Comparison of ENCODE assay signal across 8 mouse cellular contexts in the genomic region with DNA sequence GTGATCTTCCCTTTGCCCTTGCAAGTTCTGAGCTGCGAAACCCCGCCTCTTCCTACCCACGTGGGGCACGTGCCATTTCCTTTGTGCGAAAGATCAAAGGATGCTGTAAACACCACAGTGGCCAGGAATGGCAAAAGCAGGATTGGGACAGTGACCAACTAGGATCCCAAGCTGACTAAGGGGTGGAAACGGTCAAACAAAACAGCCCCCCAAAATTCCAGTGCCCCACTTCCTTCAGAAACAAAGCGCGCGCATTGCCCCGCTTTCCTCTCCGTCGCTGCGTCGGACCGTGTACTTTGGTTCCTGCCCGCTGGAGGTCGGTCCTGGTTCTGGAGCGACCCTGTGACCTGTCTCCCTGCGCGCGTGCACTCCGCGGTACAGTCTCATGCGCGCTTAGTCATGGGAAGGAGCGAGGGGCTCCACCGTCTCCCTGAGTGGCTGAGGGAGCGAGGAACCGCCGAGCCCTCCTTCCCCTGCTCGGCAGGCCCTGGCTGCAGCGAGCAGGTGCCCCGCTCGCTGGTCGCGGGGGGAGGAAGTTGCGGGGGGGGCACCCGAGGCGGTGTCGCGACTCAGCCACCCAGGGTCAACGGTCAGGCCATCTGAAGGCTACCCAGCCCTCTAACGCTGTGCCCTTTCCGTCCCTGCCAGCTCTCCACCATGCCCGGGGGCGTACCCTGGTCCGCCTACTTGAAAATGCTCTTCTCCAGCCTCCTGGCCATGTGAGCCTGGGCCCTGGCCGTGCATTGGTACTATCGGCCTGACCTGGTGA. TPM values are rescaled to one million over a fixed set of nuclear protein-coding genes. Genes with fewer than 3 reads are reported as not detected.
DNase-seq lines count a peak whose midpoint lies in the region; ATAC-seq and TF ChIP-seq lines count a peak whose summit lies in the region.
"Not testable (repeated sequence)": the region's sequence is repeated elsewhere in the genome, so short reads cannot be mapped to it uniquely, and the experiment has no call there.

TSS of gene Pwp1 (plus strand) at position 410 of the 769 bp plus-strand sequence.

- H3K36me3 ChIP-seq in embryonic facial prominence, embryonic 11.5 days (replicated peaks; ENCODE audit: control insufficient read depth, insufficient read depth, low read depth, low read length); limb, embryonic 10.5 days; midbrain, embryonic 11.5 days (ENCODE audit: control insufficient read depth, insufficient read depth, low read length); small intestine, adult 2 months (ENCODE audit: control insufficient read depth, insufficient read depth, low read length): not testable (repeated sequence)

- TF ChIP-seq POLR2A in small intestine, adult 2 months (IDR thresholded peaks at IDR 0.05; ENCODE audit: low read depth, low read length), result not testable (repeated sequence)

- peak within 1 kb of the TSS; percentile 81 for H3K4me2 ChIP-seq in embryonic facial prominence, embryonic 11.5 days (ENCODE audit: low read depth, low read length)
- H3K4me2 ChIP-seq in midbrain, embryonic 11.5 days, result peak within 1 kb of the TSS; percentile 50

- not testable (repeated sequence) for H3K27me3 ChIP-seq in embryonic facial prominence, embryonic 11.5 days (ENCODE audit: control insufficient read depth, insufficient read depth, low read length); limb, embryonic 10.5 days (ENCODE audit: low read depth, poor library complexity, severe bottlenecking); midbrain, embryonic 11.5 days (ENCODE audit: control insufficient read depth, insufficient read depth, low read length); small intestine, adult 2 months (ENCODE audit: control insufficient read depth, insufficient read depth, low read length)

- DNase-seq in 3134 (ENCODE audit: extremely low read depth, insufficient read length, low spot score), result peak; percentile 71
- DNase-seq in adrenal gland, postnatal 25 days, result peak; percentile 44
- DNase-seq in embryonic facial prominence, embryonic 11.5 days (ENCODE audit: low spot score), result peak; percentile 68
- DNase-seq in kidney, adult 11 months, result peak; percentile 18
- peak; percentile 72 for DNase-seq in limb, embryonic 10.5 days (ENCODE audit: low spot score)
- peak; percentile 97 for DNase-seq in midbrain, embryonic 11.5 days (ENCODE audit: low spot score, missing footprints)

- WGBS in embryonic facial prominence, embryonic 11.5 days, result 3% methylated on average over 46 of the region's 49 CpGs
- 4% methylated on average over 49 of the region's 49 CpGs for WGBS in limb, embryonic 10.5 days
- 2% methylated on average over 45 of the region's 49 CpGs for WGBS in midbrain, embryonic 11.5 days
- 2% methylated on average over 49 of the region's 49 CpGs for WGBS in small intestine, adult 2 months

- H3K4me1 ChIP-seq in embryonic facial prominence, embryonic 11.5 days (ENCODE audit: control insufficient read depth, insufficient read depth, low read length); limb, embryonic 10.5 days; midbrain, embryonic 11.5 days (ENCODE audit: control insufficient read depth, insufficient read depth, low read length); small intestine, adult 2 months (ENCODE audit: control insufficient read depth, insufficient read depth, insufficient read length, low read length): not testable (repeated sequence)

- peak; percentile 90 for ATAC-seq in embryonic facial prominence, embryonic 11.5 days (replicated peaks; ENCODE audit: insufficient number of reproducible peaks, low FRiP score, low TSS enrichment, low read depth)
- ATAC-seq in granulocyte monocyte progenitor cell, adult 5-6 weeks (replicated peaks; ENCODE audit: poor library complexity, severe bottlenecking), result peak; percentile 93
- ATAC-seq in midbrain, embryonic 11.5 days (ENCODE audit: low FRiP score), result peak; percentile 96

- peak within 1 kb of the TSS; percentile 42 for H3K4me3 ChIP-seq in embryonic facial prominence, embryonic 11.5 days (ENCODE audit: low read depth, low read length)
- H3K4me3 ChIP-seq in limb, embryonic 10.5 days, result peak within 1 kb of the TSS; percentile 60
- peak within 1 kb of the TSS; percentile 45 for H3K4me3 ChIP-seq in midbrain, embryonic 11.5 days (ENCODE audit: low read depth, low read length)
- H3K4me3 ChIP-seq in small intestine, adult 2 months (ENCODE audit: low read depth, low read length), result peak within 1 kb of the TSS; percentile 92

- not testable (repeated sequence) for H3K9me3 ChIP-seq in embryonic facial prominence, embryonic 11.5 days (replicated peaks; ENCODE audit: control insufficient read depth, low read length); limb, embryonic 10.5 days (replicated peaks); midbrain, embryonic 11.5 days (ENCODE audit: control insufficient read depth, low read length)

- H3K27ac ChIP-seq in embryonic facial prominence, embryonic 11.5 days (replicated peaks; ENCODE audit: low read depth, low read length); midbrain, embryonic 11.5 days (ENCODE audit: low read depth, low read length): not testable (repeated sequence)
- H3K27ac ChIP-seq in limb, embryonic 10.5 days, result peak within 1 kb of the TSS; percentile 91
- H3K27ac ChIP-seq in small intestine, adult 2 months (ENCODE audit: insufficient read depth, low read depth, low read length), result peak within 1 kb of the TSS; percentile 37; the same call in 1 of the 2 replicates

- peak within 1 kb of the TSS; percentile 80 for H3K9ac ChIP-seq in embryonic facial prominence, embryonic 11.5 days (replicated peaks; ENCODE audit: low read length)
- H3K9ac ChIP-seq in midbrain, embryonic 11.5 days (ENCODE audit: low read length), result peak within 1 kb of the TSS; percentile 80

- not testable (repeated sequence) for TF ChIP-seq CTCF in small intestine, adult 2 months (IDR thresholded peaks at IDR 0.05; ENCODE audit: extremely low read depth, insufficient read length, insufficient replicate concordance, low read depth, low read length)

RNA-seq across cellular contexts. Expression of gene Pwp1, which starts in this region (rescaled TPM):
- total RNA-seq in adrenal gland, postnatal 25 days (2021), result 22.6 and 23.5 TPM in 2 replicates
- polyA plus RNA-seq in embryonic facial prominence, embryonic 11.5 days (2014; fragmentation: Nextera tagmentation; extraction: Ambion mirVana), result 110 and 116 TPM in 2 replicates
- 46.8 and 51.1 TPM in 2 replicates for total RNA-seq in granulocyte monocyte progenitor cell, adult 5-6 weeks (2014; fragmentation: Nextera tagmentation)
- total RNA-seq in granulocyte monocyte progenitor cell, adult 5-6 weeks (2017), result 78.9 and 81.5 TPM in 2 replicates
- 113 and 121 TPM in 2 replicates for polyA plus RNA-seq in limb, embryonic 10.5 days (2016; fragmentation: Nextera tagmentation; extraction: Ambion mirVana)
- 97.7 and 97.8 TPM in 2 replicates for polyA plus RNA-seq in midbrain, embryonic 11.5 days (2014; fragmentation: Nextera tagmentation; extraction: Ambion mirVana)
- 2.0 and 3.4 TPM in 2 replicates for polyA plus RNA-seq in small intestine, adult 2 months (2012; rRNA removed)

Comparison
In these comparisons a context has a peak if more than half of its experiments do, and no peak if none do; other contexts are left out.
1. RNA of gene Pwp1 (polyA plus RNA-seq): 110 to 116 TPM in embryonic facial prominence, embryonic 11.5 days, 113 to 121 TPM in limb, embryonic 10.5 days and 97.7 to 97.8 TPM in midbrain, embryonic 11.5 days; 2.0 to 3.4 TPM in small intestine, adult 2 months; every median in the first group is over 10 times any median in the second.
2. DNase-seq: peak in every context shown above with its lines; median percentile 97 in midbrain, embryonic 11.5 days; 72 in limb, embryonic 10.5 days; 71 in 3134; 68 in embryonic facial prominence, embryonic 11.5 days; 44 in adrenal gland, postnatal 25 days; 18 in kidney, adult 11 months.
3. H3K4me3 ChIP-seq: peak in every context shown above with its lines; median percentile 92 in small intestine, adult 2 months; 60 in limb, embryonic 10.5 days; 45 in midbrain, embryonic 11.5 days; 42 in embryonic facial prominence, embryonic 11.5 days.
4. Peak in every context shown above with its lines, with median percentiles within 50 percentile points of each other: ATAC-seq.